Mouse (Mus musculus): ENCODE data around the gene Sec14l1. TPM values are rescaled to one million over a fixed set of nuclear protein-coding genes. Genes with fewer than 3 reads are reported as not detected.
"Not testable (repeated sequence)": the region's sequence is repeated elsewhere in the genome, so short reads cannot be mapped to it uniquely, and the experiment has no call there.

Gene Sec14l1
- 22.3 and 23.6 TPM in 2 replicates for polyA plus RNA-seq (2014; fragmentation: Nextera tagmentation; extraction: Ambion mirVana)

GRCm38 (mm10) chr11:117114592-117115345 lies at the start of gene Sec14l1:
TSS of gene Sec14l1 (plus strand) at chr11:117115168.
- WGBS = 0% methylated on average over 47 of the region's 67 CpGs
- H3K4me1 ChIP-seq (replicated peaks; ENCODE audit: control insufficient read depth, insufficient read depth, low read length) = peaks cover 38% of the 10 kb centered on the region
- no peaks in the 10 kb centered on the region for H3K9me3 ChIP-seq (ENCODE audit: control insufficient read depth, low read length)
- ATAC-seq (replicated peaks; ENCODE audit: low FRiP score, low TSS enrichment, low read depth) = peak; percentile 95
- H3K4me2 ChIP-seq (ENCODE audit: low read length) = peak within 1 kb of the TSS; percentile 54
- peak within 1 kb of the TSS; percentile 95 for H3K27ac ChIP-seq (ENCODE audit: low read depth)
- H3K27me3 ChIP-seq (replicated peaks; ENCODE audit: control insufficient read depth, insufficient read depth, low read length) = 0 out of 2 replicates have a peak, but pooled peaks cover 2% of the 10 kb centered on the region
- H3K4me3 ChIP-seq (ENCODE audit: low read depth, low read length) = peak within 1 kb of the TSS; percentile 69
- H3K9ac ChIP-seq (ENCODE audit: low read length) = peak within 1 kb of the TSS; percentile 71
- peak; percentile 99 for DNase-seq (ENCODE audit: low spot score)
- 0 out of 2 replicates have a peak, but pooled peaks cover 7% of the 10 kb centered on the region for H3K36me3 ChIP-seq (ENCODE audit: control insufficient read depth, insufficient read depth, low read length)

- not testable (repeated sequence) for H3K4me2 ChIP-seq (ENCODE audit: low read length); H3K4me3 ChIP-seq (ENCODE audit: low read depth, low read length); H3K9me3 ChIP-seq (ENCODE audit: control insufficient read depth, low read length); ATAC-seq (replicated peaks; ENCODE audit: low FRiP score, low TSS enrichment, low read depth); H3K4me1 ChIP-seq (replicated peaks; ENCODE audit: control insufficient read depth, insufficient read depth, low read length); H3K36me3 ChIP-seq (ENCODE audit: control insufficient read depth, insufficient read depth, low read length); H3K27ac ChIP-seq (ENCODE audit: low read depth); H3K27me3 ChIP-seq (replicated peaks; ENCODE audit: control insufficient read depth, insufficient read depth, low read length); DNase-seq (ENCODE audit: low spot score); H3K9ac ChIP-seq (ENCODE audit: low read length)
- WGBS = 81% methylated on average over 5 of the region's 5 CpGs
Observed at GRCm38 (mm10) chr11:117065602-117066001, 49.4 kb upstream of the Sec14l1 start.

- Histone ChIP-seq H3K27me3 (replicated peaks; ENCODE audit: control insufficient read depth, insufficient read depth, low read length) (no peaks in the 10 kb centered on the region), H3K4me2 (ENCODE audit: low read length) (no peak overlapping the region), H3K36me3 (ENCODE audit: control insufficient read depth, insufficient read depth, low read length) (no peaks in the 10 kb centered on the region), H3K9ac (ENCODE audit: low read length) (no peak overlapping the region), H3K27ac (ENCODE audit: low read depth) (no peak overlapping the region), H3K4me1 (replicated peaks; ENCODE audit: control insufficient read depth, insufficient read depth, low read length) (no peaks in the 10 kb centered on the region), H3K9me3 (ENCODE audit: control insufficient read depth, low read length) (no peaks in the 10 kb centered on the region), H3K4me3 (ENCODE audit: low read depth, low read length) (no peak overlapping the region)
- ATAC-seq (replicated peaks; ENCODE audit: low FRiP score, low TSS enrichment, low read depth) = no peak
- no peak for DNase-seq (ENCODE audit: low spot score)
- WGBS = 66% methylated on average over 5 of the region's 5 CpGs
Observed at GRCm38 (mm10) chr11:117066738-117067137, 48.2 kb upstream of the Sec14l1 start.

GRCm38 (mm10) chr11:117068332-117068731 lies 46.6 kb upstream of the Sec14l1 start:
- DNase-seq (ENCODE audit: low spot score) (no peak), ATAC-seq (replicated peaks; ENCODE audit: low FRiP score, low TSS enrichment, low read depth) (no peak)
- H3K4me1 ChIP-seq (replicated peaks; ENCODE audit: control insufficient read depth, insufficient read depth, low read length) = no peaks in the 10 kb centered on the region
- H3K36me3 ChIP-seq (ENCODE audit: control insufficient read depth, insufficient read depth, low read length) = no peaks in the 10 kb centered on the region
- H3K9me3 ChIP-seq (ENCODE audit: control insufficient read depth, low read length) = no peaks in the 10 kb centered on the region
- H3K9ac ChIP-seq (ENCODE audit: low read length) = no peak overlapping the region
- no peak overlapping the region for H3K27ac ChIP-seq (ENCODE audit: low read depth)
- H3K27me3 ChIP-seq (replicated peaks; ENCODE audit: control insufficient read depth, insufficient read depth, low read length) = no peaks in the 10 kb centered on the region
- WGBS = 85% methylated on average over 1 of the region's 1 CpGs
- H3K4me3 ChIP-seq (ENCODE audit: low read depth, low read length) = no peak overlapping the region
- no peak overlapping the region for H3K4me2 ChIP-seq (ENCODE audit: low read length)

GRCm38 (mm10) chr11:117069027-117069426 lies 45.9 kb upstream of the Sec14l1 start:
- no peaks in the 10 kb centered on the region for H3K27me3 ChIP-seq (replicated peaks; ENCODE audit: control insufficient read depth, insufficient read depth, low read length)
- no peak for ATAC-seq (replicated peaks; ENCODE audit: low FRiP score, low TSS enrichment, low read depth)
- H3K4me3 ChIP-seq (ENCODE audit: low read depth, low read length) = no peak overlapping the region
- H3K4me1 ChIP-seq (replicated peaks; ENCODE audit: control insufficient read depth, insufficient read depth, low read length) = no peaks in the 10 kb centered on the region
- no peaks in the 10 kb centered on the region for H3K9me3 ChIP-seq (ENCODE audit: control insufficient read depth, low read length)
- WGBS = 75% methylated on average over 3 of the region's 3 CpGs
- H3K9ac ChIP-seq (ENCODE audit: low read length) = no peak overlapping the region
- no peak overlapping the region for H3K27ac ChIP-seq (ENCODE audit: low read depth)
- DNase-seq (ENCODE audit: low spot score) = no peak
- no peak overlapping the region for H3K4me2 ChIP-seq (ENCODE audit: low read length)
- no peaks in the 10 kb centered on the region for H3K36me3 ChIP-seq (ENCODE audit: control insufficient read depth, insufficient read depth, low read length)

GRCm38 (mm10) chr11:117070711-117071110 lies 44.3 kb upstream of the Sec14l1 start:
- Histone ChIP-seq H3K4me3 (ENCODE audit: low read depth, low read length) (no peak overlapping the region), H3K9me3 (ENCODE audit: control insufficient read depth, low read length) (no peaks in the 10 kb centered on the region), H3K36me3 (ENCODE audit: control insufficient read depth, insufficient read depth, low read length) (no peaks in the 10 kb centered on the region), H3K9ac (ENCODE audit: low read length) (no peak overlapping the region), H3K4me2 (ENCODE audit: low read length) (no peak overlapping the region), H3K27ac (ENCODE audit: low read depth) (no peak overlapping the region), H3K27me3 (replicated peaks; ENCODE audit: control insufficient read depth, insufficient read depth, low read length) (no peaks in the 10 kb centered on the region), H3K4me1 (replicated peaks; ENCODE audit: control insufficient read depth, insufficient read depth, low read length) (no peaks in the 10 kb centered on the region)
- ATAC-seq (replicated peaks; ENCODE audit: low FRiP score, low TSS enrichment, low read depth) (no peak), DNase-seq (ENCODE audit: low spot score) (no peak)
- WGBS = 57% methylated on average over 7 of the region's 7 CpGs

GRCm38 (mm10) chr11:117072128-117072527 lies 42.8 kb upstream of the Sec14l1 start:
- H3K4me2 ChIP-seq (ENCODE audit: low read length) = no peak overlapping the region
- ATAC-seq (replicated peaks; ENCODE audit: low FRiP score, low TSS enrichment, low read depth) = 0 out of 2 replicates have a peak, but pooled peaks have one; percentile 33

GRCm38 (mm10) chr11:117073426-117073825 lies 41.5 kb upstream of the Sec14l1 start:
- Histone ChIP-seq H3K9me3 (ENCODE audit: control insufficient read depth, low read length) (no peaks in the 10 kb centered on the region), H3K27ac (ENCODE audit: low read depth) (no peak overlapping the region), H3K36me3 (ENCODE audit: control insufficient read depth, insufficient read depth, low read length) (peaks cover 8% of the 10 kb centered on the region), H3K4me3 (ENCODE audit: low read depth, low read length) (no peak overlapping the region), H3K27me3 (replicated peaks; ENCODE audit: control insufficient read depth, insufficient read depth, low read length) (no peaks in the 10 kb centered on the region), H3K9ac (ENCODE audit: low read length) (no peak overlapping the region), H3K4me1 (replicated peaks; ENCODE audit: control insufficient read depth, insufficient read depth, low read length) (peaks cover 19% of the 10 kb centered on the region), H3K4me2 (ENCODE audit: low read length) (no peak overlapping the region)
- ATAC-seq (replicated peaks; ENCODE audit: low FRiP score, low TSS enrichment, low read depth) (no peak), DNase-seq (ENCODE audit: low spot score) (no peak)
- 92% methylated on average over 9 of the region's 9 CpGs for WGBS

More at GRCm38 (mm10) chr11:117072128-117072527, 42.8 kb upstream of the Sec14l1 start:
- under 1% methylated on average over 13 of the region's 13 CpGs for WGBS
- H3K4me3 ChIP-seq (ENCODE audit: low read depth, low read length) = no peak overlapping the region
- DNase-seq (ENCODE audit: low spot score) = peak; percentile 99
- no peak overlapping the region for H3K27ac ChIP-seq (ENCODE audit: low read depth)
- H3K9me3 ChIP-seq (ENCODE audit: control insufficient read depth, low read length) = no peaks in the 10 kb centered on the region
- peaks cover 7% of the 10 kb centered on the region for H3K4me1 ChIP-seq (replicated peaks; ENCODE audit: control insufficient read depth, insufficient read depth, low read length)
- no peaks in the 10 kb centered on the region for H3K36me3 ChIP-seq (ENCODE audit: control insufficient read depth, insufficient read depth, low read length)
- H3K27me3 ChIP-seq (replicated peaks; ENCODE audit: control insufficient read depth, insufficient read depth, low read length) = no peaks in the 10 kb centered on the region
- no peak overlapping the region for H3K9ac ChIP-seq (ENCODE audit: low read length)

Data from intestine, embryonic 14.5 days (tissue).